Mouse (Mus musculus) heart, embryonic 13.5 days (tissue): ENCODE results near the gene Cpt1b. TPM values are rescaled to one million over a fixed set of nuclear protein-coding genes. Genes with fewer than 3 reads are reported as not detected.

Experiments used
- ATAC-seq: fragments of 200-750 bp; cut with Nextera tagmentation; 2 replicates; pipeline ENCODE4 v1.8.0; 2017; ENCODE audit warnings: moderate TSS enrichment; ENCODE audit not compliant: insufficient number of reproducible peaks, low FRiP score, low TSS enrichment; ENCODE audit errors: extremely low read depth
- H3K27ac ChIP-seq: fragments of 300-500 bp; sonication (generic); replicated peaks from 2 replicates; pipeline ENCODE4 v1.5.1; 2015; ENCODE audit warnings: moderate library complexity, mild to moderate bottlenecking, inconsistent platforms
- H3K27me3 ChIP-seq: fragments of 300-500 bp; sonication (generic); replicated peaks from 2 replicates; pipeline ENCODE4 v1.6.1; 2015; ENCODE audit warnings: mild to moderate bottlenecking, inconsistent platforms
- H3K36me3 ChIP-seq: fragments of 300-500 bp; sonication (generic); 2 replicates; pipeline ENCODE4 v1.6.1; 2015; ENCODE audit warnings: mild to moderate bottlenecking, inconsistent platforms
- H3K4me1 ChIP-seq: fragments of 300-500 bp; sonication (generic); 2 replicates; pipeline ENCODE4 v1.6.1; 2015; ENCODE audit warnings: inconsistent platforms
- H3K4me2 ChIP-seq: fragments of 300-500 bp; sonication (generic); 2 replicates; pipeline ENCODE4 v1.6.1; 2015; ENCODE audit warnings: inconsistent platforms, mild to moderate bottlenecking, moderate library complexity
- H3K4me3 ChIP-seq: fragments of 300-500 bp; sonication (generic); 2 replicates; pipeline ENCODE4 v1.5.1; 2015; ENCODE audit warnings: moderate library complexity, mild to moderate bottlenecking, inconsistent platforms
- H3K9ac ChIP-seq: fragments of 300-500 bp; sonication (generic); 2 replicates; pipeline ENCODE4 v1.6.1; 2015; ENCODE audit warnings: inconsistent platforms, mild to moderate bottlenecking, moderate library complexity
- H3K9me3 ChIP-seq: fragments of 300-500 bp; sonication (generic); 2 replicates; pipeline ENCODE4 v1.6.1; 2016; ENCODE audit warnings: inconsistent platforms
- WGBS: fragments of 180-500 bp; shearing (Covaris S2); methylation state at CpG from one replicate; pipeline ENCODE4 v1.1.7; 2015; ENCODE audit warnings: mixed read lengths; 5-methylcytosine and 5-hydroxymethylcytosine counted together
- polyA plus RNA-seq: library from polyadenylated mRNA; unstranded; fragments of >200 nt; fragmentation: Nextera tagmentation; extraction: Ambion mirVana; gene quantifications from 2 replicates; pipeline ENCODE4 v1.2.1, GENCODE M21; 2015

Gene Cpt1b
- polyA plus RNA-seq, 1 experiment from 2014 or later = 139 TPM

DNA sequence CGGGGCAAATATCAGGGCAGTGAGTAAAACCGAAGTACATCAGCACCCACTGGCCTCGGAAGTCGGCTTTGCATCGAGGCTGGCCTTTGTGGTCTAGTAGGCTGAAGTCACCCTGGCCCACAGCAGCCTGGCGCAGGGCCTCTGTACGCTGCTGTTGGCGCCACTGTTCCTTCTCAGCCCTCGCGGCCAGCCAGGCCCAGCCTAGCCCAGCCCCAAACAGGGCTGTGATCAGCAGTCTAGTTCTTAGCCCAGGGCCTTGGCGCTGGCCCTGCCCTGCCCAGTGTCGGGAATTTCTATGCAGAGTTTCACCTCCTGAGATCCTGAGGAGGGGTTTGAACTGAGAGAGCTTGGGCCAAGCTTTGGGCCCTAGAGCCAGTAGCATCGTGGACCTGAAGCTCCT, 53.6 kb downstream of the Cpt1b start:
- peaks cover 20% of the 10 kb centered on the region for H3K4me1 ChIP-seq
- no peak for ATAC-seq
- peaks cover 58% of the 10 kb centered on the region for H3K36me3 ChIP-seq
- peak overlapping the region; percentile 11; the same call in 1 of the 2 replicates for H3K9ac ChIP-seq
- peaks cover 17% of the 10 kb centered on the region for H3K27me3 ChIP-seq
- 88% methylated on average over 13 of the region's 13 CpGs for WGBS
- H3K4me2 ChIP-seq = no peak overlapping the region
- H3K27ac ChIP-seq = no peak overlapping the region
- no peaks in the 10 kb centered on the region for H3K9me3 ChIP-seq
- H3K4me3 ChIP-seq = no peak overlapping the region

Other genes with a start within 250 kb of the Cpt1b start
- 84.6 and 99.0 TPM in 2 replicates for gene Plxnb2, start 245.1 kb downstream of the Cpt1b start, polyA plus RNA-seq
- gene Dennd6b, start 229.4 kb downstream of the Cpt1b start, polyA plus RNA-seq = 17.4 and 17.9 TPM in 2 replicates
- 20.5 and 20.8 TPM in 2 replicates for gene Ppp6r2, start 214.3 kb downstream of the Cpt1b start, polyA plus RNA-seq
- gene Sbf1, start 110.6 kb downstream of the Cpt1b start, polyA plus RNA-seq = 34.3 and 38.3 TPM in 2 replicates
- 0.66 and 0.85 TPM in 2 replicates for gene Adm2, start 103.1 kb downstream of the Cpt1b start, polyA plus RNA-seq
- gene Miox, start 91.5 kb downstream of the Cpt1b start, polyA plus RNA-seq = 0.34 TPM in 1 of 2 replicates, not detected in the other
- 43.8 and 46.2 TPM in 2 replicates for gene Lmf2, start 70.2 kb downstream of the Cpt1b start, polyA plus RNA-seq
- gene Ncaph2, start 70.1 kb downstream of the Cpt1b start, polyA plus RNA-seq = 94.1 and 109 TPM in 2 replicates
- 7.1 and 7.2 TPM in 2 replicates for gene Sco2, start 52.0 kb downstream of the Cpt1b start, polyA plus RNA-seq
- gene Tymp, start 48.8 kb downstream of the Cpt1b start, polyA plus RNA-seq = 0.99 and 1.0 TPM in 2 replicates
- 0.28 and 0.76 TPM in 2 replicates for gene Odf3b, start 46.6 kb downstream of the Cpt1b start, polyA plus RNA-seq
- gene Klhdc7b, start 40.9 kb downstream of the Cpt1b start, polyA plus RNA-seq = 0.04 TPM in 1 of 2 replicates, not detected in the other
- gene Syce3, start 15.4 kb downstream of the Cpt1b start, polyA plus RNA-seq = not detected in 2 replicates
- 2.4 and 3.0 TPM in 2 replicates for gene C730034F03Rik, start 3.7 kb upstream of the Cpt1b start, polyA plus RNA-seq
- 0.53 and 0.90 TPM in 2 replicates for gene Gm44502, start 3.8 kb upstream of the Cpt1b start, polyA plus RNA-seq
- gene Chkb, start 4.0 kb upstream of the Cpt1b start, polyA plus RNA-seq = 65.1 and 71.5 TPM in 2 replicates
- 0.27 and 0.45 TPM in 2 replicates for gene Mapk8ip2, start 28.1 kb upstream of the Cpt1b start, polyA plus RNA-seq
- gene Arsa, start 51.6 kb upstream of the Cpt1b start, polyA plus RNA-seq = 15.1 and 15.3 TPM in 2 replicates
- gene Shank3, start 73.8 kb upstream of the Cpt1b start, polyA plus RNA-seq = 1.7 and 2.0 TPM in 2 replicates
- gene Acr, start 142.5 kb upstream of the Cpt1b start, polyA plus RNA-seq = 0.24 and 0.33 TPM in 2 replicates
- gene Rabl2, start 166.1 kb upstream of the Cpt1b start, polyA plus RNA-seq = 19.2 and 21.4 TPM in 2 replicates